Mouse (Mus musculus) brown adipose tissue, adult 24 weeks (tissue): ENCODE measurements around the gene Lonp2. TPM values are rescaled to one million over a fixed set of nuclear protein-coding genes. Genes with fewer than 3 reads are reported as not detected.

ENCODE experiments used
- H3K27ac ChIP-seq: fragments of 200-500 bp; replicated peaks from 2 replicates; pipeline ENCODE4 v1.5.1; 2012; ENCODE audit warnings: low read depth, mild to moderate bottlenecking, low read length
- H3K4me1 ChIP-seq: fragments of 200-500 bp; 2 replicates; pipeline ENCODE4 v1.6.1; 2012; ENCODE audit warnings: low read length, mixed read lengths; ENCODE audit not compliant: control insufficient read depth, insufficient read depth, insufficient read length
- H3K4me3 ChIP-seq: fragments of 200-500 bp; 2 replicates; pipeline ENCODE4 v1.5.1; 2012; ENCODE audit warnings: low read depth, mild to moderate bottlenecking, low read length, moderate library complexity; ENCODE audit not compliant: insufficient read depth
- polyA plus RNA-seq: library from polyadenylated mRNA; stranded (reverse); fragments of >200 nt; gene quantifications from 2 replicates; pipeline ENCODE4 v1.2.4, GENCODE M21; 2012; ENCODE audit not compliant: missing spikeins, insufficient read depth, insufficient read length

Gene Lonp2
- 121 and 145 TPM in 2 replicates for polyA plus RNA-seq

GRCm38 (mm10) chr8:86623911-86624731, at the start of gene Lonp2:
Lonp2 (plus strand) TSS chr8:86624043.
- Histone ChIP-seq H3K27ac (peak within 1 kb of the TSS; percentile 85), H3K4me1 (0 out of 2 replicates have a peak, but pooled peaks cover 2% of the 10 kb centered on the region), H3K4me3 (peak within 1 kb of the TSS; percentile 81)

GRCm38 (mm10) chr8:86577547-86577946, 46.3 kb upstream of the Lonp2 start:
- Histone ChIP-seq H3K27ac (no peak overlapping the region), H3K4me3 (no peak overlapping the region), H3K4me1 (peaks cover 5% of the 10 kb centered on the region; the same call in 1 of the 2 replicates)

- Histone ChIP-seq H3K4me3 (no peak overlapping the region), H3K27ac (no peak overlapping the region), H3K4me1 (peaks cover 5% of the 10 kb centered on the region; the same call in 1 of the 2 replicates)
Observed at GRCm38 (mm10) chr8:86578076-86578475, 45.8 kb upstream of the Lonp2 start.

- peaks cover 5% of the 10 kb centered on the region; the same call in 1 of the 2 replicates for H3K4me1 ChIP-seq
- H3K27ac ChIP-seq = no peak overlapping the region
- H3K4me3 ChIP-seq = no peak overlapping the region
Observed at GRCm38 (mm10) chr8:86578693-86579092, 45.1 kb upstream of the Lonp2 start.

GRCm38 (mm10) chr8:86580458-86580857, 43.4 kb upstream of the Lonp2 start, which contains the start of gene Abcc12:
Abcc12 (minus strand) TSS chr8:86580686.
- Histone ChIP-seq H3K27ac (no peak within 1 kb of the TSS), H3K4me1 (peaks cover 5% of the 10 kb centered on the region; the same call in 1 of the 2 replicates), H3K4me3 (no peak within 1 kb of the TSS)

GRCm38 (mm10) chr8:86581921-86582331, 41.9 kb upstream of the Lonp2 start:
- H3K4me1 ChIP-seq = peaks cover 5% of the 10 kb centered on the region; the same call in 1 of the 2 replicates
- H3K4me3 ChIP-seq = no peak overlapping the region
- H3K27ac ChIP-seq = no peak overlapping the region

GRCm38 (mm10) chr8:86585118-86585517, 38.7 kb upstream of the Lonp2 start:
- Histone ChIP-seq H3K4me1 (no peaks in the 10 kb centered on the region), H3K4me3 (peak overlapping the region; percentile 53)

GRCm38 (mm10) chr8:86585532-86585931, 38.3 kb upstream of the Lonp2 start:
- H3K27ac ChIP-seq = no peak overlapping the region
- H3K4me1 ChIP-seq = no peaks in the 10 kb centered on the region
- peak overlapping the region; percentile 53 for H3K4me3 ChIP-seq

More at GRCm38 (mm10) chr8:86585118-86585517, 38.7 kb upstream of the Lonp2 start:
- no peak overlapping the region for H3K27ac ChIP-seq

GRCm38 (mm10) chr8:86586058-86586457, 37.8 kb upstream of the Lonp2 start:
- no peak overlapping the region for H3K27ac ChIP-seq
- H3K4me3 ChIP-seq = no peak overlapping the region
- H3K4me1 ChIP-seq = no peaks in the 10 kb centered on the region

GRCm38 (mm10) chr8:86586642-86587041, 37.2 kb upstream of the Lonp2 start:
- Histone ChIP-seq H3K4me1 (no peaks in the 10 kb centered on the region), H3K4me3 (no peak overlapping the region), H3K27ac (no peak overlapping the region)

GRCm38 (mm10) chr8:86588338-86588737, 35.5 kb upstream of the Lonp2 start:
- Histone ChIP-seq H3K27ac (no peak overlapping the region), H3K4me3 (no peak overlapping the region), H3K4me1 (no peaks in the 10 kb centered on the region)

GRCm38 (mm10) chr8:86593099-86593498, 30.7 kb upstream of the Lonp2 start:
- no peaks in the 10 kb centered on the region for H3K4me1 ChIP-seq
- no peak overlapping the region for H3K4me3 ChIP-seq
- H3K27ac ChIP-seq = no peak overlapping the region

- Histone ChIP-seq H3K27ac (no peak overlapping the region), H3K4me3 (no peak overlapping the region), H3K4me1 (no peaks in the 10 kb centered on the region)
Observed at GRCm38 (mm10) chr8:86594159-86594796, 29.6 kb upstream of the Lonp2 start.

- Histone ChIP-seq H3K4me3 (no peak overlapping the region), H3K27ac (no peak overlapping the region), H3K4me1 (no peaks in the 10 kb centered on the region)
Observed at GRCm38 (mm10) chr8:86595671-86596070, 28.2 kb upstream of the Lonp2 start.

GRCm38 (mm10) chr8:86597681-86598080, 26.2 kb upstream of the Lonp2 start:
- Histone ChIP-seq H3K27ac (no peak overlapping the region), H3K4me3 (no peak overlapping the region)

More at GRCm38 (mm10) chr8:86597681-86598080, 26.2 kb upstream of the Lonp2 start:
- H3K4me1 ChIP-seq = no peaks in the 10 kb centered on the region
